28 mouse cellular contexts compared by ENCODE assay signal in the genomic region with DNA sequence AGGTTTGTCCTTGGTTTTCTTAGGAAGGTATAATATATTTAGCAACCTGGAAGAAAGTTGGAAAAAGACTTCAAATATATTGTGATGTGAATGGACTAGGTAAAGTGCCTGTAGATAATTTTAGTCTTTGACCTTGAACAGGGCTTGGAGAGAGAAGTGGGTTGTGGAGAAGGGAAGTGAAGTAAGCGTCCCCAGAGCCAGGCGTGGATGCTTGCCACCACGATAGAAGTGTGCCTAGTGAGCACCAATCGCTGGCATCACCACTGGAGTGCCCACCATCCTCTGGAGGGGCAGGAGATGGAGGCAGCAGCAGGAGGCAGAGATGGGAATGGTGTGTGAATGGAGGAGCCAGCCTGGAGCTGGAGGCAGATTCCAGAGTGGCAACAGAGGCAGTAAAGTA. TPM values are rescaled to one million over a fixed set of nuclear protein-coding genes. Genes with fewer than 3 reads are reported as not detected.
DNase-seq lines count a peak whose midpoint lies in the region; ATAC-seq and TF ChIP-seq lines count a peak whose summit lies in the region.
"Had no signal": no experiment of that assay in that cellular context is flagged by ENCODE, and none has a peak within 500 bp of the region (broad histone marks: within the 10 kb centered on the region; RNA-seq: fewer than 3 reads in every experiment).

No protein-coding gene starts in this region.

- DNase-seq in 416B (ENCODE audit: low read depth), result peak; percentile 36
- DNase-seq in forebrain, postnatal 0 days, result no peak
- DNase-seq in natural killer cell, adult 2 months (ENCODE audit: low spot score in 2 of 2), result no peak
- DNase-seq: adrenal gland, postnatal 14 days; cerebellum, adult 11 months; cerebellum, adult 2 months; cerebellum, adult 9-11 months; cerebellum, postnatal 25 days; embryo, embryonic 11 days; gastrocnemius, postnatal 10 days; gastrocnemius, postnatal 36 days; heart, adult 18-20 months; heart, postnatal 14 days; heart, postnatal 4 days had no signal

- no peaks in the 10 kb centered on the region for H3K36me3 ChIP-seq in megakaryocyte, embryonic 14.5 days (replicated peaks; ENCODE audit: low read length)
- no peaks in the 10 kb centered on the region for H3K36me3 ChIP-seq in midbrain, embryonic 15.5 days (replicated peaks)
- H3K36me3 ChIP-seq in forebrain, postnatal 0 days (ENCODE audit: insufficient read depth), result no peaks in the 10 kb centered on the region
- H3K36me3 ChIP-seq: embryonic facial prominence, embryonic 10.5 days; embryonic facial prominence, embryonic 13.5 days; forebrain, embryonic 12.5 days; forebrain, embryonic 15.5 days; G1E; heart, embryonic 13.5 days; hindbrain, embryonic 12.5 days; hindbrain, embryonic 15.5 days had no signal

- peaks cover 27% of the 10 kb centered on the region for H3K9me3 ChIP-seq in megakaryocyte, embryonic 14.5 days
- H3K9me3 ChIP-seq in midbrain, embryonic 15.5 days, result no peaks in the 10 kb centered on the region
- peaks cover 6% of the 10 kb centered on the region; the same call in 1 of the 2 replicates for H3K9me3 ChIP-seq in forebrain, postnatal 0 days (ENCODE audit: low read length)
- H3K9me3 ChIP-seq: forebrain, embryonic 15.5 days; hindbrain, embryonic 15.5 days had no signal

- H3K27me3 ChIP-seq in megakaryocyte, embryonic 14.5 days (replicated peaks), result peaks cover 11% of the 10 kb centered on the region
- H3K27me3 ChIP-seq in midbrain, embryonic 15.5 days (replicated peaks), result no peaks in the 10 kb centered on the region
- no peaks in the 10 kb centered on the region for H3K27me3 ChIP-seq in forebrain, postnatal 0 days (ENCODE audit: insufficient read depth, low read length)
- H3K27me3 ChIP-seq: forebrain, embryonic 12.5 days; forebrain, embryonic 15.5 days; heart, embryonic 13.5 days; hindbrain, embryonic 12.5 days had no signal

- H3K9ac ChIP-seq in midbrain, embryonic 15.5 days, result no peak overlapping the region
- H3K9ac ChIP-seq in forebrain, postnatal 0 days, result no peak overlapping the region
- H3K9ac ChIP-seq: embryonic facial prominence, embryonic 13.5 days; forebrain, embryonic 12.5 days; forebrain, embryonic 15.5 days; heart, embryonic 13.5 days; hindbrain, embryonic 12.5 days; hindbrain, embryonic 15.5 days had no signal

- no peak overlapping the region for H3K27ac ChIP-seq in midbrain, embryonic 15.5 days
- no peak overlapping the region for H3K27ac ChIP-seq in forebrain, postnatal 0 days (ENCODE audit: low read depth, low read length)
- H3K27ac ChIP-seq: embryonic facial prominence, embryonic 10.5 days; embryonic facial prominence, embryonic 13.5 days; forebrain, embryonic 12.5 days; forebrain, embryonic 15.5 days; heart, embryonic 13.5 days; hindbrain, embryonic 12.5 days; hindbrain, embryonic 15.5 days had no signal

- peak overlapping the region; percentile 26 for H3K4me3 ChIP-seq in megakaryocyte, embryonic 14.5 days (replicated peaks)
- no peak overlapping the region for H3K4me3 ChIP-seq in midbrain, embryonic 15.5 days
- no peak overlapping the region for H3K4me3 ChIP-seq in forebrain, postnatal 0 days (ENCODE audit: low read depth, low read length)
- H3K4me3 ChIP-seq: embryonic facial prominence, embryonic 10.5 days; embryonic facial prominence, embryonic 13.5 days; erythroblast, embryonic 14.5 days; forebrain, embryonic 12.5 days; forebrain, embryonic 15.5 days; heart, embryonic 13.5 days; hindbrain, embryonic 12.5 days; hindbrain, embryonic 15.5 days had no signal

- WGBS in midbrain, embryonic 15.5 days, result 86% methylated on average over 4 of the region's 4 CpGs
- WGBS in forebrain, postnatal 0 days, result 83% methylated on average over 4 of the region's 4 CpGs

- H3K4me2 ChIP-seq in midbrain, embryonic 15.5 days, result no peak overlapping the region
- H3K4me2 ChIP-seq in forebrain, postnatal 0 days (ENCODE audit: low read depth), result no peak overlapping the region
- H3K4me2 ChIP-seq: embryonic facial prominence, embryonic 13.5 days; forebrain, embryonic 12.5 days; forebrain, embryonic 15.5 days; heart, embryonic 13.5 days; hindbrain, embryonic 12.5 days; hindbrain, embryonic 15.5 days had no signal

- TF ChIP-seq CTCF in forebrain, postnatal 0 days (IDR thresholded peaks at IDR 0.05; ENCODE audit: low read depth), result no peak

- 0 out of 2 replicates have a peak, but pooled peaks cover 2% of the 10 kb centered on the region for H3K4me1 ChIP-seq in megakaryocyte, embryonic 14.5 days
- no peaks in the 10 kb centered on the region for H3K4me1 ChIP-seq in midbrain, embryonic 15.5 days
- H3K4me1 ChIP-seq in forebrain, postnatal 0 days (ENCODE audit: insufficient read depth), result no peaks in the 10 kb centered on the region
- H3K4me1 ChIP-seq: embryonic facial prominence, embryonic 10.5 days; forebrain, embryonic 12.5 days; forebrain, embryonic 15.5 days; heart, embryonic 13.5 days; hindbrain, embryonic 12.5 days; hindbrain, embryonic 15.5 days had no signal

- peak; percentile 58 for ATAC-seq in common myeloid progenitor, adult 5-6 weeks (replicated peaks; ENCODE audit: low read depth, poor library complexity, severe bottlenecking)
- ATAC-seq in neutrophil, adult 5-6 weeks (ENCODE audit: extremely low read depth, insufficient number of reproducible peaks, low FRiP score, poor library complexity, severe bottlenecking), result peak; percentile 39; the same call in 1 of the 2 replicates
- ATAC-seq in midbrain, embryonic 15.5 days (replicated peaks), result no peak
- ATAC-seq in forebrain, postnatal 0 days, result no peak
- ATAC-seq: forebrain, embryonic 15.5 days; Patski had no signal

RNA-seq across cellular contexts. Expression of gene Tmem243, which starts 7.0 kb away (rescaled TPM):
- total RNA-seq in common myeloid progenitor, adult 5-6 weeks (2017), result 5.8 and 13.2 TPM in 2 replicates
- 2.7 TPM in 1 of 2 replicates, not detected in the other for polyA plus RNA-seq in megakaryocyte, embryonic 14.5 days (2012; ENCODE audit: insufficient read depth, low replicate concordance)
- 136 and 165 TPM in 2 replicates for total RNA-seq in neutrophil, adult 5-6 weeks (2017)
- polyA plus RNA-seq in midbrain, embryonic 15.5 days (2015; fragmentation: Nextera tagmentation; extraction: Ambion mirVana), result 10.4 and 11.2 TPM in 2 replicates
- total RNA-seq in forebrain, postnatal 0 days (2014; rRNA removed), result 3.5 and 5.5 TPM in 2 replicates
- 10.7 and 12.0 TPM in 2 replicates for polyA plus RNA-seq in forebrain, postnatal 0 days (2015; fragmentation: Nextera tagmentation; extraction: Ambion mirVana)

Comparison
In these comparisons a context has a peak if more than half of its experiments do, and no peak if none do; other contexts are left out.
1. ATAC-seq: peak in common myeloid progenitor, adult 5-6 weeks (single experiment) and neutrophil, adult 5-6 weeks (single experiment); none in midbrain, embryonic 15.5 days (single experiment) and forebrain, postnatal 0 days (single experiment).